Mouse (Mus musculus) bone marrow macrophage, adult 2 months (primary cell): Measurements from ENCODE around the gene Vmn2r87.
"Not testable (repeated sequence)": the region's sequence is repeated elsewhere in the genome, so short reads cannot be mapped to it uniquely, and the experiment has no call there.

ENCODE experiments used
- CTCF ChIP-seq: IDR thresholded peaks from 2 replicates; pipeline ENCODE4 v1.5.1; 2012; ENCODE audit warnings: low read depth, mild to moderate bottlenecking, low read length, moderate library complexity
- POLR2A ChIP-seq: IDR thresholded peaks from 2 replicates; pipeline ENCODE4 v1.6.1; 2012; ENCODE audit warnings: mild to moderate bottlenecking, low read depth, low read length, borderline replicate concordance

GRCm38 (mm10) chr10:130544331-130544730 is 47.1 kb upstream of the Vmn2r87 start:
- not testable (repeated sequence) for TF ChIP-seq POLR2A, CTCF
